ENCODE assay signal across 9 mouse cellular contexts in genomic region chr19:56811590-56811989, GRCm38 (mm10). TPM values are rescaled to one million over a fixed set of nuclear protein-coding genes. Genes with fewer than 3 reads are reported as not detected.
DNase-seq lines count a peak whose midpoint lies in the region; ATAC-seq and TF ChIP-seq lines count a peak whose summit lies in the region.
"Had no signal": no experiment of that assay in that cellular context is flagged by ENCODE, and none has a peak within 500 bp of the region (broad histone marks: within the 10 kb centered on the region; RNA-seq: fewer than 3 reads in every experiment).

No protein-coding gene starts in this region.

- H3K36me3 ChIP-seq in hindbrain, embryonic 11.5 days (ENCODE audit: control insufficient read depth, insufficient read depth, low read length), result 0 out of 2 replicates have a peak, but pooled peaks cover 5% of the 10 kb centered on the region
- peaks cover 28% of the 10 kb centered on the region for H3K36me3 ChIP-seq in hindbrain, embryonic 13.5 days
- H3K36me3 ChIP-seq in G1E (replicated peaks), result peaks cover 81% of the 10 kb centered on the region
- H3K36me3 ChIP-seq in heart, embryonic 10.5 days, result peaks cover 41% of the 10 kb centered on the region
- H3K36me3 ChIP-seq in stomach, postnatal 0 days (ENCODE audit: control insufficient read depth, insufficient read depth, low read length), result peaks cover 6% of the 10 kb centered on the region

- H3K4me1 ChIP-seq in hindbrain, embryonic 11.5 days (replicated peaks; ENCODE audit: control insufficient read depth, insufficient read depth, low read length), result no peaks in the 10 kb centered on the region
- peaks cover 13% of the 10 kb centered on the region for H3K4me1 ChIP-seq in hindbrain, embryonic 13.5 days (replicated peaks)
- H3K4me1 ChIP-seq in G1E (ENCODE audit: insufficient read depth, low read depth, low read length), result peaks cover 59% of the 10 kb centered on the region
- H3K4me1 ChIP-seq in heart, embryonic 10.5 days, result peaks cover 21% of the 10 kb centered on the region
- no peaks in the 10 kb centered on the region for H3K4me1 ChIP-seq in stomach, postnatal 0 days (replicated peaks; ENCODE audit: control insufficient read depth, insufficient read depth)
- H3K4me1 ChIP-seq: limb, embryonic 12.5 days had no signal

- TF ChIP-seq CTCF in G1E (IDR thresholded peaks at IDR 0.05; ENCODE audit: low read depth, low read length), result peak; percentile 34
- peak; percentile 84 for TF ChIP-seq CTCF in stomach, postnatal 0 days (IDR thresholded peaks at IDR 0.05; ENCODE audit: low read depth)

- no peak overlapping the region for H3K4me3 ChIP-seq in hindbrain, embryonic 11.5 days (ENCODE audit: low read depth, low read length)
- H3K4me3 ChIP-seq in hindbrain, embryonic 13.5 days, result no peak overlapping the region
- H3K4me3 ChIP-seq in G1E (ENCODE audit: low read depth, low read length), result no peak overlapping the region; the same call in 1 of the 2 replicates
- H3K4me3 ChIP-seq in heart, embryonic 10.5 days, result no peak overlapping the region
- H3K4me3 ChIP-seq in stomach, postnatal 0 days (ENCODE audit: low read depth, low read length), result no peak overlapping the region
- H3K4me3 ChIP-seq: limb, embryonic 12.5 days had no signal

- no peak for ATAC-seq in hindbrain, embryonic 11.5 days (ENCODE audit: low FRiP score)
- ATAC-seq in hindbrain, embryonic 13.5 days (ENCODE audit: low FRiP score), result no peak
- ATAC-seq in G1E (ENCODE audit: extremely low read depth, insufficient number of reproducible peaks, low FRiP score, poor library complexity, severe bottlenecking), result peak; percentile 82
- peak; percentile 95 for ATAC-seq in common myeloid progenitor, adult 5-6 weeks (replicated peaks; ENCODE audit: low read depth, poor library complexity, severe bottlenecking)
- ATAC-seq in stomach, postnatal 0 days (ENCODE audit: low FRiP score, low TSS enrichment), result peak; percentile 89

- peak; percentile 59 for DNase-seq in hindbrain, embryonic 11.5 days (ENCODE audit: low spot score)
- peak; percentile 33 for DNase-seq in G1E (ENCODE audit: low spot score)
- DNase-seq in heart, embryonic 10.5 days (ENCODE audit: low spot score), result peak; percentile 82
- DNase-seq in kidney, postnatal 25 days, result peak; percentile 67 to 74
- peak; percentile 72 for DNase-seq in lung, postnatal 25 days (ENCODE audit: low spot score)
- peak; percentile 82 for DNase-seq in stomach, postnatal 0 days (ENCODE audit: low spot score)

- no peak overlapping the region for H3K27ac ChIP-seq in hindbrain, embryonic 11.5 days (ENCODE audit: low read depth, low read length)
- H3K27ac ChIP-seq in hindbrain, embryonic 13.5 days, result no peak overlapping the region
- H3K27ac ChIP-seq in heart, embryonic 10.5 days, result no peak overlapping the region
- H3K27ac ChIP-seq in stomach, postnatal 0 days (replicated peaks), result no peak overlapping the region

- no peak overlapping the region for H3K4me2 ChIP-seq in hindbrain, embryonic 11.5 days (replicated peaks; ENCODE audit: low read depth, low read length)
- no peak overlapping the region for H3K4me2 ChIP-seq in hindbrain, embryonic 13.5 days
- no peak overlapping the region for H3K4me2 ChIP-seq in stomach, postnatal 0 days (replicated peaks; ENCODE audit: low read depth)
- H3K4me2 ChIP-seq: limb, embryonic 12.5 days had no signal

- WGBS in hindbrain, embryonic 11.5 days, result 53% methylated on average over 9 of the region's 9 CpGs
- 45% methylated on average over 9 of the region's 9 CpGs for WGBS in hindbrain, embryonic 13.5 days
- WGBS in heart, embryonic 10.5 days, result 39% methylated on average over 9 of the region's 9 CpGs
- WGBS in stomach, postnatal 0 days, result 31% methylated on average over 9 of the region's 9 CpGs

- TF ChIP-seq EP300 in stomach, postnatal 0 days (optimal IDR thresholded peaks at IDR 0.05), result no peak

- H3K9ac ChIP-seq in hindbrain, embryonic 11.5 days (ENCODE audit: low read depth, low read length), result no peak overlapping the region
- no peak overlapping the region for H3K9ac ChIP-seq in hindbrain, embryonic 13.5 days
- H3K9ac ChIP-seq in stomach, postnatal 0 days (ENCODE audit: low read length), result no peak overlapping the region
- H3K9ac ChIP-seq: limb, embryonic 12.5 days had no signal

- H3K27me3 ChIP-seq in hindbrain, embryonic 11.5 days (ENCODE audit: control insufficient read depth, insufficient read depth, low read length), result no peaks in the 10 kb centered on the region
- no peaks in the 10 kb centered on the region for H3K27me3 ChIP-seq in hindbrain, embryonic 13.5 days
- H3K27me3 ChIP-seq in G1E (ENCODE audit: insufficient read depth, low read length), result no peaks in the 10 kb centered on the region
- no peaks in the 10 kb centered on the region for H3K27me3 ChIP-seq in heart, embryonic 10.5 days (ENCODE audit: insufficient read depth, poor library complexity, severe bottlenecking)
- H3K27me3 ChIP-seq in stomach, postnatal 0 days (ENCODE audit: control insufficient read depth, insufficient read depth, low read length), result no peaks in the 10 kb centered on the region
- H3K27me3 ChIP-seq: limb, embryonic 12.5 days had no signal

- no peaks in the 10 kb centered on the region for H3K9me3 ChIP-seq in hindbrain, embryonic 11.5 days (ENCODE audit: control insufficient read depth, low read length)
- no peaks in the 10 kb centered on the region for H3K9me3 ChIP-seq in hindbrain, embryonic 13.5 days
- H3K9me3 ChIP-seq in G1E (replicated peaks), result no peaks in the 10 kb centered on the region
- H3K9me3 ChIP-seq in heart, embryonic 10.5 days, result no peaks in the 10 kb centered on the region
- no peaks in the 10 kb centered on the region for H3K9me3 ChIP-seq in stomach, postnatal 0 days (ENCODE audit: control insufficient read depth, low read length)
- H3K9me3 ChIP-seq: limb, embryonic 12.5 days had no signal

RNA-seq across cellular contexts. Expression of gene Ccdc186, which starts 10.4 kb away (rescaled TPM):
- polyA plus RNA-seq in hindbrain, embryonic 11.5 days (2014; fragmentation: Nextera tagmentation; extraction: Ambion mirVana), result 23.3 and 25.7 TPM in 2 replicates
- 28.1 and 31.5 TPM in 2 replicates for polyA plus RNA-seq in hindbrain, embryonic 13.5 days (2015; fragmentation: Nextera tagmentation; extraction: Ambion mirVana)
- total RNA-seq in G1E (2014; fragmentation: Nextera tagmentation), result 86.8 and 118 TPM in 2 replicates
- total RNA-seq in G1E (2017), result 275 and 319 TPM in 2 replicates
- 2.7 and 3.0 TPM in 2 replicates for polyA plus RNA-seq in G1E (2012)
- 29.6 and 31.1 TPM in 2 replicates for total RNA-seq in common myeloid progenitor, adult 5-6 weeks (2017)
- 14.7 and 15.2 TPM in 2 replicates for polyA plus RNA-seq in heart, embryonic 10.5 days (2016; fragmentation: Nextera tagmentation; extraction: Ambion mirVana)
- polyA plus RNA-seq in stomach, postnatal 0 days (2015; fragmentation: Nextera tagmentation; extraction: Ambion mirVana), result 9.1 and 13.4 TPM in 2 replicates

RNA-seq across cellular contexts. Expression of gene Tdrd1, which starts 14.4 kb away (rescaled TPM):
- polyA plus RNA-seq in hindbrain, embryonic 11.5 days (2014; fragmentation: Nextera tagmentation; extraction: Ambion mirVana), result 0.68 and 0.95 TPM in 2 replicates
- polyA plus RNA-seq in hindbrain, embryonic 13.5 days (2015; fragmentation: Nextera tagmentation; extraction: Ambion mirVana), result 0.77 and 0.96 TPM in 2 replicates
- total RNA-seq in G1E (2014; fragmentation: Nextera tagmentation) (not detected in 2 replicates), G1E (2017) (under 0.01 and 0.05 TPM in 2 replicates)
- polyA plus RNA-seq in G1E (2012), result not detected in 2 replicates
- not detected in 2 replicates for total RNA-seq in common myeloid progenitor, adult 5-6 weeks (2017)
- 1.0 TPM in 2 replicates for polyA plus RNA-seq in heart, embryonic 10.5 days (2016; fragmentation: Nextera tagmentation; extraction: Ambion mirVana)
- polyA plus RNA-seq in stomach, postnatal 0 days (2015; fragmentation: Nextera tagmentation; extraction: Ambion mirVana), result 1.2 and 1.7 TPM in 2 replicates

Comparison
In these comparisons a context has a peak if more than half of its experiments do, and no peak if none do; other contexts are left out.
1. ATAC-seq: peak in G1E (single experiment), common myeloid progenitor, adult 5-6 weeks (single experiment) and stomach, postnatal 0 days (single experiment); none in hindbrain, embryonic 11.5 days (single experiment) and hindbrain, embryonic 13.5 days (single experiment).
2. Peak in every context shown above with its lines, with median percentiles within 50 percentile points of each other: DNase-seq.